Mouse (Mus musculus) small intestine, adult 2 months (tissue): ENCODE measurements around the gene Nbea. TPM values are rescaled to one million over a fixed set of nuclear protein-coding genes. Genes with fewer than 3 reads are reported as not detected.

Experiments
- H3K27ac ChIP-seq: fragments of 200-500 bp; 2 replicates; pipeline ENCODE4 v1.5.1; 2012; ENCODE audit warnings: low read depth, low read length, control low read depth, inconsistent platforms; ENCODE audit not compliant: insufficient read depth
- H3K27me3 ChIP-seq: fragments of 200-500 bp; 2 replicates; pipeline ENCODE4 v1.6.1; 2012; ENCODE audit warnings: mild to moderate bottlenecking, moderate library complexity, low read length, inconsistent platforms; ENCODE audit not compliant: control insufficient read depth, insufficient read depth
- H3K36me3 ChIP-seq: fragments of 200-500 bp; 2 replicates; pipeline ENCODE4 v1.6.1; 2012; ENCODE audit warnings: mild to moderate bottlenecking, low read length, control low read depth, inconsistent platforms; ENCODE audit not compliant: control insufficient read depth, insufficient read depth
- H3K4me1 ChIP-seq: fragments of 200-500 bp; 2 replicates; pipeline ENCODE4 v1.6.1; 2012; ENCODE audit warnings: low read length, inconsistent platforms, mixed read lengths; ENCODE audit not compliant: control insufficient read depth, insufficient read depth, insufficient read length
- H3K4me3 ChIP-seq: fragments of 200-500 bp; 2 replicates; pipeline ENCODE4 v1.5.1; 2012; ENCODE audit warnings: low read depth, mild to moderate bottlenecking, control low read depth, inconsistent platforms, low read length, moderate library complexity
- CTCF ChIP-seq: fragments of 200-500 bp; IDR thresholded peaks from 2 replicates; pipeline ENCODE4 v1.5.1; 2012; ENCODE audit warnings: low read depth, mild to moderate bottlenecking, control low read depth, inconsistent platforms, low read length, moderate library complexity, mixed read lengths; ENCODE audit not compliant: insufficient replicate concordance, insufficient read length; ENCODE audit errors: extremely low read depth
- POLR2A ChIP-seq: fragments of 200-500 bp; IDR thresholded peaks from 2 replicates; pipeline ENCODE4 v1.6.1; 2012; ENCODE audit warnings: low read depth, mild to moderate bottlenecking, control low read depth, inconsistent platforms, low read length, moderate library complexity
- WGBS: fragments of 180-500 bp; shearing (Covaris S2); methylation state at CpG from one replicate; pipeline ENCODE4 v1.1.7; 2018; 5-methylcytosine and 5-hydroxymethylcytosine counted together
- polyA plus RNA-seq: library from polyadenylated mRNA; depleted of rRNA; stranded (reverse); fragments of >200 nt; gene quantifications from 2 replicates; pipeline ENCODE4 v1.2.3, GENCODE M21; 2012

Nbea gene
- polyA plus RNA-seq, 1 experiment = 2.4 TPM

- 88% methylated on average over 7 of the region's 7 CpGs for WGBS
- no peaks in the 10 kb centered on the region for H3K27me3 ChIP-seq
Measured at GRCm38 (mm10) chr3:55775245-55775644, 408.3 kb downstream of the Nbea start.

GRCm38 (mm10) chr3:55774203-55774602, 409.3 kb downstream of the Nbea start:
- H3K4me3 ChIP-seq = no peak overlapping the region
- WGBS = 75% methylated on average over 6 of the region's 6 CpGs
- no peaks in the 10 kb centered on the region for H3K27me3 ChIP-seq
- H3K4me1 ChIP-seq = no peaks in the 10 kb centered on the region
- TF ChIP-seq POLR2A (no peak), CTCF (no peak)
- H3K27ac ChIP-seq = no peak overlapping the region
- H3K36me3 ChIP-seq = no peaks in the 10 kb centered on the region

More at GRCm38 (mm10) chr3:55775245-55775644, 408.3 kb downstream of the Nbea start:
- no peak for TF ChIP-seq POLR2A
- no peak for TF ChIP-seq CTCF
- Histone ChIP-seq H3K27ac (no peak overlapping the region), H3K4me1 (no peaks in the 10 kb centered on the region; the same call in 1 of the 2 replicates), H3K36me3 (no peaks in the 10 kb centered on the region), H3K4me3 (no peak overlapping the region)

DNA sequence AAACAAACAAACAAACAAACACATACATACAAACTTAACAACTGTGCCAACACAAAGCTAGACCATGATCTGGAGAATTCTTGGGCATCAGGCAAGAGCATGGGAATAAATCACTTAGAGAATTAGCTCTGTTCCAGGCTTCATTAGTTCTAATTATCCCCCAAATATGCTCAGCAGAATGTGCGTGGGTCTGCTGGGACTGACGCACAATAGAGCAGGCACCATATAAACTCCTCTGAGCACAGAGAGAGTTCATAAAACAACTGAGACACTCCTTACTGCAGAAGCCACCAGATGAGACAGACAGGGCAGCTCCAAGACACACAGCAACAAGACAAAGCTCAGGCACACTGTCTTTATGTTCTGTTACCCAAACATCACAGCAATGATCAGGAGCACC, 414.2 kb downstream of the Nbea start:
- no peak for TF ChIP-seq CTCF
- no peak for TF ChIP-seq POLR2A
- Histone ChIP-seq H3K4me1 (no peaks in the 10 kb centered on the region), H3K4me3 (no peak overlapping the region), H3K36me3 (no peaks in the 10 kb centered on the region), H3K27me3 (no peaks in the 10 kb centered on the region), H3K27ac (no peak overlapping the region)
- 92% methylated on average over 2 of the region's 2 CpGs for WGBS

GRCm38 (mm10) chr3:55768654-55769053, 414.8 kb downstream of the Nbea start:
- TF ChIP-seq POLR2A = no peak
- TF ChIP-seq CTCF = no peak
- no peaks in the 10 kb centered on the region for H3K27me3 ChIP-seq
- no peaks in the 10 kb centered on the region for H3K4me1 ChIP-seq
- WGBS = 79% methylated on average over 2 of the region's 2 CpGs
- no peaks in the 10 kb centered on the region for H3K36me3 ChIP-seq
- no peak overlapping the region for H3K27ac ChIP-seq
- no peak overlapping the region for H3K4me3 ChIP-seq

DNA sequence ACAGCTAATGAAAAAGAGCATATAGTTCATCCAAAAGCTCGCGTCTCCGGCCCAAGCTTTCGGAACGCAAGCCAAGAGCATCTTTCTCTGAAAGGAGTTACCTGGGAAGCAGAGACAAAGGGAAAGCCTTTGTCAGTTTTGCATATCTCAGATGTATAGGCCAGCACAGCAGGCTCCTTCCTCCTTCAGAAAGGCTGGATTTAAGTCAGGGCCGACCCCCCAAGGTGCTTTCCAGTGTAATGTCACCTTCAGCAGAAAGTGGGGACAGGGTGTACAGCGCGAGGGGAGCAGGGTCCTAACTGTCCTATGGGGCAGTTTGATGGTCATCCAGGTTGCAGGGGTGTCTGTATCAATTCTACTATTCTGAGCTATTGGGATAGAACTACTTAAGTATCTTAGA, 419.9 kb downstream of the Nbea start:
- no peak for TF ChIP-seq POLR2A
- TF ChIP-seq CTCF = no peak
- Histone ChIP-seq H3K27ac (no peak overlapping the region), H3K27me3 (no peaks in the 10 kb centered on the region), H3K4me1 (no peaks in the 10 kb centered on the region), H3K36me3 (no peaks in the 10 kb centered on the region), H3K4me3 (no peak overlapping the region)
- WGBS = 83% methylated on average over 8 of the region's 8 CpGs

GRCm38 (mm10) chr3:55758297-55758696, 425.2 kb downstream of the Nbea start:
- Histone ChIP-seq H3K4me1 (no peaks in the 10 kb centered on the region), H3K36me3 (no peaks in the 10 kb centered on the region), H3K27ac (no peak overlapping the region), H3K4me3 (no peak overlapping the region), H3K27me3 (no peaks in the 10 kb centered on the region)
- TF ChIP-seq POLR2A = no peak
- TF ChIP-seq CTCF = no peak
- 62% methylated on average over 8 of the region's 8 CpGs for WGBS

DNA sequence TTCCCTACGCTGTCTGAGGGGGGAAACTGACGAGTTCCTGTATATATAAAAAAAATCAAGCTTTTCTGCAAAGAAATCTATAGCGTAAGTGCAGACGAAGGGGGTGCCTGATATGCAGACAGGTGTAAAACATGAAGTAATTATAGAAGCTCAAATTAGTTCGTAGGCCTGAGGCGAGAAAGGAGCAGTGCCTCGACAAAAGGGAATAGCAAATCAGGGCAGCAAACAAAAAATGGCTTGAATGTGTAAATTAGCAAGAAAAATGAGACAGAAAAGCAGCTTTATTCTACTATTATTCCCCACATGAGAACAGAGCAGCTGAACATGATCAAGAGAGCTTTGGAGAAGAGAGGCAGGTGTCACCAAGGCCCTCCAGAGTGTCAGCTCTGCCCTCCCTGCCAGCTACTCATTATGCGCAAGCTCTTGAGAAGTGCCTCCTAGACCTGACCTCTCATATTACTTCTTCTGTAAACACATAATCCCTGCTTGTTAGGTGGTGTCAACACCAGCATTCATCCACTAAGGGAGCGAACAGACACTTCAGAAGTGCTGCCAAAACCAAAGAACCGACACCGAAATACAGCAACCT, 426.8 kb downstream of the Nbea start:
- no peak for TF ChIP-seq CTCF
- TF ChIP-seq POLR2A = no peak
- WGBS = 91% methylated on average over 11 of the region's 11 CpGs
- no peaks in the 10 kb centered on the region for H3K27me3 ChIP-seq
- H3K27ac ChIP-seq = no peak overlapping the region
- no peak overlapping the region for H3K4me3 ChIP-seq
- no peaks in the 10 kb centered on the region for H3K36me3 ChIP-seq
- H3K4me1 ChIP-seq = no peaks in the 10 kb centered on the region
